Mouse (Mus musculus): ENCODE data around the gene Mapk1. TPM values are rescaled to one million over a fixed set of nuclear protein-coding genes. Genes with fewer than 3 reads are reported as not detected.

Gene Mapk1
- polyA plus RNA-seq, 3 experiments from 2014 or later = 30.0 to 37.9 (median 31.0) TPM

- ATAC-seq = no peak
Measured at GRCm38 (mm10) chr16:17018071-17018470, 34.9 kb downstream of the Mapk1 start.

GRCm38 (mm10) chr16:17024469-17025148 is 41.4 kb downstream of the Mapk1 start:
- ATAC-seq = peak; percentile 60

GRCm38 (mm10) chr16:17029971-17030695 is 47.0 kb downstream of the Mapk1 start:
- no peak for ATAC-seq

GRCm38 (mm10) chr16:17033754-17034153 is 50.6 kb downstream of the Mapk1 start:
- ATAC-seq = peak; percentile 43

GRCm38 (mm10) chr16:17040716-17041115 is 57.5 kb downstream of the Mapk1 start:
- ATAC-seq = no peak

GRCm38 (mm10) chr16:17041417-17041816 is 58.2 kb downstream of the Mapk1 start:
- no peak for ATAC-seq

- no peak for ATAC-seq
Measured at GRCm38 (mm10) chr16:17044320-17044719, 61.1 kb downstream of the Mapk1 start.

GRCm38 (mm10) chr16:17045287-17045686 is 62.1 kb downstream of the Mapk1 start:
- ATAC-seq = no peak

- no peak for ATAC-seq
Measured at GRCm38 (mm10) chr16:17049886-17050285, 66.7 kb downstream of the Mapk1 start.

- ATAC-seq = no peak
Measured at GRCm38 (mm10) chr16:17052087-17052486, 68.9 kb downstream of the Mapk1 start.

- no peak for ATAC-seq
Measured at GRCm38 (mm10) chr16:17053903-17054302, 70.7 kb downstream of the Mapk1 start.

- no peak for ATAC-seq
Measured at GRCm38 (mm10) chr16:17055584-17055983, 72.4 kb downstream of the Mapk1 start.

- ATAC-seq = no peak
Measured at GRCm38 (mm10) chr16:17062338-17062737, 79.2 kb downstream of the Mapk1 start.

- no peak for ATAC-seq
Measured at GRCm38 (mm10) chr16:17067552-17067951, 84.4 kb downstream of the Mapk1 start.

GRCm38 (mm10) chr16:17069511-17070443 is 86.6 kb downstream of the Mapk1 start, which contains the start of gene Ypel1:
TSS of gene Ypel1 (plus strand) at chr16:17069696.
- ATAC-seq = peak; percentile 70

- ATAC-seq = no peak
Measured at GRCm38 (mm10) chr16:17070716-17071115, 87.5 kb downstream of the Mapk1 start.

- ATAC-seq = no peak
Measured at GRCm38 (mm10) chr16:17073000-17073399, 89.8 kb downstream of the Mapk1 start.

GRCm38 (mm10) chr16:17076301-17076700 is 93.1 kb downstream of the Mapk1 start:
- no peak for ATAC-seq

- no peak for ATAC-seq
Measured at GRCm38 (mm10) chr16:17076869-17077268, 93.7 kb downstream of the Mapk1 start.

- ATAC-seq = no peak
Measured at GRCm38 (mm10) chr16:17078101-17078500, 94.9 kb downstream of the Mapk1 start.

GRCm38 (mm10) chr16:17082121-17082792 is 99.1 kb downstream of the Mapk1 start:
- ATAC-seq = no peak

GRCm38 (mm10) chr16:17085636-17086035 is 102.5 kb downstream of the Mapk1 start:
- peak; percentile 32 for ATAC-seq
